Mouse (Mus musculus) mesoderm, embryonic 11.5 days (tissue): Measurements from ENCODE around the gene Clca4b.
"Not testable (repeated sequence)": the region's sequence is repeated elsewhere in the genome, so short reads cannot be mapped to it uniquely, and the experiment has no call there.

Experiments used
- DNase-seq: peaks from one replicate; pipeline ENCODE4 v3.0.0-alpha.2; 2012; ENCODE audit warnings: low read depth, low spot score

The Clca4b gene

GRCm38 (mm10) chr3:144932335-144932734, at the start of gene Clca4b:
TSS of gene Clca4b (minus strand) at chr3:144932529.
- no peak for DNase-seq

- DNase-seq, result no peak
Observed at GRCm38 (mm10) chr3:144980551-144980950, 48.2 kb upstream of the Clca4b start.

GRCm38 (mm10) chr3:144977631-144978030, 45.3 kb upstream of the Clca4b start:
- DNase-seq, result no peak

GRCm38 (mm10) chr3:144976091-144976490, 43.8 kb upstream of the Clca4b start:
- DNase-seq, result no peak

GRCm38 (mm10) chr3:144974945-144975344, 42.6 kb upstream of the Clca4b start, which contains the start of gene Clca4a:
TSS of gene Clca4a (minus strand) at chr3:144975045.
- no peak for DNase-seq

- no peak for DNase-seq
Observed at GRCm38 (mm10) chr3:144971553-144972270, 39.4 kb upstream of the Clca4b start.

- DNase-seq, result no peak
Observed at GRCm38 (mm10) chr3:144969755-144970154, 37.4 kb upstream of the Clca4b start.

GRCm38 (mm10) chr3:144966074-144966473, 33.7 kb upstream of the Clca4b start:
- no peak for DNase-seq

- no peak for DNase-seq
Observed at GRCm38 (mm10) chr3:144950829-144951228, 18.5 kb upstream of the Clca4b start.

GRCm38 (mm10) chr3:144947376-144947775, 15.0 kb upstream of the Clca4b start:
- not testable (repeated sequence) for DNase-seq

- DNase-seq, result not testable (repeated sequence)
Observed at GRCm38 (mm10) chr3:144933625-144934024, 1.3 kb upstream of the Clca4b start.

GRCm38 (mm10) chr3:144933011-144933491, 722 bp upstream of the Clca4b start:
- DNase-seq, result no peak

- DNase-seq, result no peak
Observed at GRCm38 (mm10) chr3:144914014-144914413, 18.3 kb downstream of the Clca4b start.

GRCm38 (mm10) chr3:144897042-144897678, 35.2 kb downstream of the Clca4b start:
- DNase-seq, result no peak

- no peak for DNase-seq
Observed at GRCm38 (mm10) chr3:144890246-144890758, 42.0 kb downstream of the Clca4b start.

GRCm38 (mm10) chr3:144886957-144887356, 45.4 kb downstream of the Clca4b start:
- DNase-seq, result no peak

- not testable (repeated sequence) for DNase-seq
Observed at GRCm38 (mm10) chr3:144872012-144872411, 60.3 kb downstream of the Clca4b start.
